Mouse (Mus musculus) right cerebral cortex, postnatal 25 days (tissue): ENCODE measurements at regions not wholly inside any gene's neighbourhood (a gene's known extent, or its start where the extent isn't known, plus 50 kb on each side); places are given as distances from the start of the nearest gene placed in this dataset.

Experiments
- DNase-seq: peaks from one replicate; pipeline ENCODE4 v3.0.0; 2022

DNA sequence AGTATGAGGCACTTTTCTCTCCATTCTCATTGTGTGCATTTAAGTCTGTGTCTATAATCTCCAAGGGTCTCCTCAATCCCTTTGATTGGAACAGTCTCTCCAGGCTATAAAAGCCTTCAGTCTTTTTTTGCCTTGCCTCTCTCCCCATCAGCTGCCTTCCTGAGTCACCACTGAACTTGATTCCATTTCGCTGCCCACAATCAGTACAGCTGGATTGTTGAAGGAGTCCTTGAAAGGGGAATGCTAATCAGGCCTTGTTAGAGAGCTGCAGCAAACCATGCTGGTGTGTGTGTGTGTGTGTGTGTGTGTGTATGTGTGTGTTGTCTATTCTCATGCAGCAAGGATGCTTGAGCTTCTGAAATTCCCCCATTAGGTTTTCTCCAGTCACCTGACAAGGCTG, 129.3 kb upstream of the Parp11 start:
- no peak for DNase-seq

DNA sequence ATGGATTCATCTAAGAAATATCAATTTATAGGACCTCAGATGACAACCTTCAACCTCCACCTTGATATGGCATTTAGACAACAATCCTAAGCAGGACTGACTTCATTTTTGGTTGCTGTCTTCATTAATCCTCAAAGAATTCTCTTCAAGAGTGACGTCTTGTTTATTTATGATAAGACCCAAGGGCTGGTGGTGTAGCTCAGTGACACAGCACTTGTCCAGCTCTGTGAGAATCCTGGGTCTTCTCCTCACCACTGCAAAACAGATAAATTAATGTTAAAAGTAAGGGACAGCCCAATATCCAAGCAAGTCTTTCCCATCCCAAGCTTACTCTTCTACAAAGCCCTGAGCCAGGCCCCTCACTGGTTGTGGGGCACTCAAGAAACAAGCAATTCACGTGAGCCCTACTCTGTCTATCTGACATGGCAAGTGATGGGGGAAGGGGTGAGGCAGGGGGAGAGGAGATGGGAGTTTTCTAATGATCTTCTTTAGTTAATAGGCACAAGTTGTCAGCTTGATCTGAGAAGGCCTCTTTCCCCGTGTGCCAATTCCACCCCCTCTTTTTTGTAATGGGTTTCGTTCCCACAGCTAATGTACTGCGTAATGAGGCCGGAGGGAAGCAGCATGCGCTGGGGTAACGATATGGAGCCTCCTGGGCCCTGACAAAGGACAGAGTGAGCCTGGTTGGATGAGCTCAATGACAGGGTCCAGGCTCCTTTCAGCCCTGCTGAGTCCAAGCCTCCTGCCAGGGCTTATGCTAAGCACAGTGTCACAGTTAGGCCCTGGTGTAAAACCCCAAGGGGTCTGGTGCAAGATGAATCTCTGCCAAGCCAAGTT, 127.7 kb upstream of the Parp11 start:
- no peak for DNase-seq

DNA sequence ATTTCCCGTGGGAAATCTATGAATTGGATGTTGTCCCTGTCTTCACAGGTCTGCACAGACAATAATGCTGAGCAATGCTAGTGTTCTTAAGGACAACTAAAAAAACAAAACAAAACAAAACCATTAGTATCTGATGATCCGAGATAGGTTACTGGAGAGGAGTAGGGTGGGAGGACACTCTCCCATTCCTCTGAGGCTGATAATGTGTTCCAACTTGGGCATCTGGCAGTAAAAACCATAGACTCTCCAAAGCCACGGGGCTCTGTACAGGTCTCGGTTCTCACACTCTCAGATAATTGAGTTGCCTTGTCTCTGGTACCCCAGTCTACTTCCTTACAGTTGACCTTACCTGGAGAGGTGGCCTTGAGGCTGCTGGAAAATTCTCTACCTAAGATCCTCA, 126.0 kb upstream of the Parp11 start:
- DNase-seq, result no peak

DNA sequence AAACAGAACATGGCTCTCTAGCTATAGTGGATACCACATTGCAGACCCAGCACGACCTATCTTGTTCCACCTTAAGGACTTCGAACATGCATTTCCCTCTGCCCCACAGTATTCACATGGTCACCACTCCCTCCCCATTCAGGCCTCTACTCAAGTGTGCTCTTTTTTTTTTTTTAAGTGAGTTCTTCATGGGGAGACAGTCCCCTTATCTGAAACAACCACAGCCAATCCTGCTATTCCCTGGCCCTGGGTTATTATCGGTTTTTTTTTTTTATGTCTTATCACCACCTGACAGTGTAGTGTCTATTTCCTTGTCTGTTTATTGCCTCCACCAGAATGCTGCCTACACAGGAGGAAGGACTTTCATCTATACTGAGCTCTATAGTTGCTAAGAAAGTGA, 125.6 kb upstream of the Parp11 start:
- no peak for DNase-seq

DNA sequence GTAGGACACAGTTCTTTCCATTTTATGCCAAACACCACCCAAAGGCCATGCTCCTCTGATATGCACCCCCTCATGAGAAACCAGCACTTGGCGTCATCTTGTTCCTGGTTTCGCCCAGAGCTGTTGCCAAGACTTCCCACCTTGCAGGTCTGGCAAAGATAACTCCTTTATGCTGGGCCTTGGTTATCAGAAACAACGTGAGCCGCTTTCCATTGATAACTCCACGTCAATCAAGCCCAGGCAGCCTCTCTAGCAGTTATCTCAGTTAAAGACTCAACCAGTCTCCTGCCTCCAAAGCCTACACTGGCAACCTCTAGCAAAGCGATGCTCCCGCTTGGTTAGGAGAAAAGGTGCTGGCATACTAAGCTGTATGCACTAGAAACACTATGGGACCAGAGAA, 124.2 kb upstream of the Parp11 start:
- no peak for DNase-seq

DNA sequence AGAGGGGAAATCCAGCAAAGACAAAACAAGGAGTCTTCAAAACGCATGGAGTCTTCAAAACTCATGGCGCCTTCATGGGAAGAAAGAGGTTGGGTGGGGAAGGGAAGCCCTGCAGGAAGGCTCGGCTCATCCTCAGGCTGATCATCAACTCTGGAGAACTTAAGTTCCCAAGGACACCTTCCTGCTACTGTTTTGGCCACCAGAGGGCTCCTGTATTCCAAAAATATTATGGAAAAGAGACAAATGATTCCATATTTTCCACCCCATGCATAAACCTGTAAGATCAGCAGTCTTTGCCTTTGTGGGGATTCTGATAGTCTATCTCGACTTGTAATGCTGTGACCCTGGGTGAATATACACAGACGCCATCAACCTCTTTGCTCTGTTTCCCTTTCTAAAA, 121.7 kb upstream of the Parp11 start:
- DNase-seq, result no peak

DNA sequence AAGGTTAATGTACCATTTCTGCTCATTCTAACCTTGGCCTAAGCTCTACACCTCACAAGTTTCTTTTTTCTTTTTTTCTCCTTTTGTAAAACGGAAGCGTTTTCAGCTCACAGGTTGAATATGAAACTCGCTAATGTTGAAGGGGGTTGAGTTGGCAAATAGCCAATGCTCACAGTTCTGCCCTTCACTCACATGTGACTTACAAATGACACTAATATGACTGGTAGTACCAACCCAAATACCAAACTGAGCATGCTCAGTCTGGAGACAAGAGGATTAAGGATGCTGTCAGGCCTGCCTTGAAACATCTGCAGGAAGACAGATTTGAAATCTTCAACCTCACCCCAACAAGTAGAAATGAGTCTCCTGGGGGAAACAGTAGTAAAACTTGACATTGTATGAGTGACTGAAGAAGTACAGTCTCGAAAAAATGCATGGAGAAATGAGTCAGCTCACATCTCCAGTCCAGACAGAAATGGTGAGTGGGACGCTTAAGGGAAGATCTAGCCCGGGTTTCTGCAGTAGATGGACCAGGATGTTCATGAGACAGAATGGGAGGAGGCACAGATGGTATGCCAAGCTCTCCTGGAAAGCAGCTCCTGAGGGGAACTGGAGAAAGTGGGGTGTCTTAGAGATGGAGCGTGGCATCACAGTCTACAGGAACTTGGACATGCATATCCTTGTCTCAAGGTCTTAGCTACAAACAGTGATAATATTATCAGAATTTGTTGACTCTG, 120.9 kb upstream of the Parp11 start:
- no peak for DNase-seq

DNA sequence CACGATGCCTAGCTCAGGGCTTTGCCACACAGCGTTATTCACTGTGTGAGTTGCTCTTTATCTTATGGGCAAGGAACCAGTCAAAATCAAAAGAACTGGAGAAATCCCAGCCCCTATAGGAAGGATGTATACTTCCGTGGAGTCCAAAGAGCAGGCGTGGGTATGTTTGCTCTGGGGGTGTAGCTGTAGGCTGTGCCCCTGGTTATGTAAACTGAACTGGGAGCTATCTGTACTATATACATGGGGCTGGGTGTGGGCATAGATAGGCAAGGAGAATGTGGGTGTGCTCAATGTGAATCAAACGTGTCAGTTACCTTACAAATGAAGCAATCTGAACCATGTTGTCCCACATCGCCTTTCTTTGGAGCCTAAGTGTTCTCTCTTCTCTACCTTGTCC, 120.3 kb upstream of the Parp11 start:
- no peak for DNase-seq

DNA sequence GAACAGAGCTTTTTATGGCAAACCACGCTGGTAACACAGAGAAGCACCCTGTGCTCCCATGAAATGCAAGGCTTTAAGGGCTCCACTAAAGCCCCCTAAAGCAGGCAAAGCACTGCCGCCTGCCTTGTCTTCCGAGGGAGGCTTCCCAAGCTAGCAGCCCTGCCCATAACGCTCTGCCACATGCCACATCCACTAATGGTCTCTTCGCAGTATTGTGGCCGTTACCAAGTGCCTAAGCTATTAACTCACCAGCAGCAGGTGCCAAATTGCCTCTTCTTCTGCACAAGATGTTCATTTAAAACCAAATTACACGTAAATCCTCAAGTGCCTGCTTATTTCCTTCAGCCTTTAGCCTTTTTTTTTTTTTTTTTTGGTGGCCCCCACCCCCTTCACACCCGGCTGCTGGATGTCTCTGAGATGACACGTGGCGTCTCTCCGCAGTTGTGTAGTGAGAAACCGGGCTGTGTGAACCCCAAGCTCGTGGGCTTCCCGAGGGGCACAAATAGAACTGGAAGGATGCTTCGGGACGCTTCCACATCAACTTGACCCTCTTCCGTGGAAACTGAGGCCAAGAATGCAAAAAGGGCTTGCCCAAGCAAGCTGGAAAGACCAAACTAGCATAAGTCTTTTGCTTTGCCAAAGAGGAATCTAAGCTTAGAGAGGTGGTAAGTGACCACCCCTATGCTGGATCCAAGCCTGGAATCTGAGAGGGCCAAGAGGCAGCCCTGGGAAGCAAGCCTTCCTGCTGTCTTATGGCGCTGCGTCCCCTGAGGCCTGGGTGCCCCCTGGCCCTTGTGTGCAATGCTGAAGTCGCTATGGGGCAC, 117.2 kb upstream of the Parp11 start:
- DNase-seq, result no peak

DNA sequence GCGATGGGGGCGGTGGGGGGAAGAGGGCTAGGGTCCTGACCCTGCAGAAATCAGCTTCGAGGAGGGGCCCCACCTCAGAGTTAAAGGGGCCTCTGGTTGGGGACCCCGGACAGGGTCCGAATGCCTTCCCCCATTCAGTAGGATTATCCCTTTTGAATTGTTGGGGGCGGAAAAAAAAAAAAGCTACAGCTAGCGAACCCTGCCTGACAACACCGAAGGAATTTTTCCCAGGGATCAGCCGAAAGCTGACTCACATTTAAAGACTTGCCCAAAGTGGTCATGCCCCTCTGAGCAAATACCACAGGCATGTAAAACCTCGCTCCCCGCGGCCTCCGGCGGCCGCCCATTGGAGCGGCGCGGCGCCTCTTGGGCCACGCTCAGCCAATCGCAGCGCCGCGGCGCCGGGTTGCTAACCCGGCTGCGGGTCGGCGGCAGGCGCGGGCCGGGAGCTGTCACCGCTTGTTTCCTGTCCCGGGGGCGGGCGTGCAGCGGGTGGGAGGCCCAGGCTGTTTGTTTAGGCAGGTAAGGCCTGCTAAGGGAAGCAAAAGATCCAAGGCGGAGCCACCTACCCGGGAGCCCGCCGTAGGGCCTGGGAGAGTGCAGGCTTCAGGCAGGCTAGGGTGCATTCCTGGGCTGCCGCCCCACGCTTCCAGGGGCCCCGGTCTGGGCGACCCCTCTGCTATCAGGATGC, 116.5 kb upstream of the Parp11 start:
- DNase-seq, result peak; percentile 78

DNA sequence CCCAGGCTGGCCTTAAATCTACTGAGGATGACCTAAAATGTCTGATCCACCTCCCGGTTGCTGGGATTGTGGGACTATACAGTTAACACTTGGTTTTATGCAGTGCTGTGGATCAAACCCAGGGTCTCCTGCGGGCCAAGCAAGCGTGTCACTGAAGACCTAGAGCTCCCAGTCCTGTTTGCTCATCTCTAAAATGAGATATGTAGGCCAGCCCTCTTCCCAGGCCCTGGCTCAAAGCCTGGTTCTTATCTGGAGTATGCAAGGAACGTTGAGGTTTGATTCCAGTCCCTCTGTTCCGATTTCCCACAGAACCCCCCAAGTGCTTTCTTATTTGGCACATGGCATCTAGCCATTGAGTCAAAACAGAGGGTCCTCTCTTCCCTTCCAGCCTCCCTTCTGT, 115.5 kb upstream of the Parp11 start:
- DNase-seq, result no peak

DNA sequence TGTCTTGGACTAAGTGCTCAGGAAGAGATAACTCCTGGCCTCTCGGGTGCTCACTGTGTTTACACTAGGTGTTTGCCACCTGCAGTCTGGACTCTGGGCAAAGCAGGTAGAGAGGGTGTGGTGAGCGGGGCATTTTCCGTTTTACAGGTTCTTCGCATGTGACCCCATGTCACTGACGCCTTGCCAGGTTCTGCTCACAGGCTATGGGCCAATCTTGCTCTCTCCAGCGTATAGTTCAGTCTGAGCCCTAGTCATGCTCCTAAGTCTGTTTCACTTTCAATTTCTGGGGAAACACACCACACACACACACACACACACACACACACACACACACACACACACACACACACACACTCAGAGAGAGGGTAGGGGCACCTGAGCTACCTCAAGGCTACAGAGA, 112.4 kb upstream of the Parp11 start:
- no peak for DNase-seq

DNA sequence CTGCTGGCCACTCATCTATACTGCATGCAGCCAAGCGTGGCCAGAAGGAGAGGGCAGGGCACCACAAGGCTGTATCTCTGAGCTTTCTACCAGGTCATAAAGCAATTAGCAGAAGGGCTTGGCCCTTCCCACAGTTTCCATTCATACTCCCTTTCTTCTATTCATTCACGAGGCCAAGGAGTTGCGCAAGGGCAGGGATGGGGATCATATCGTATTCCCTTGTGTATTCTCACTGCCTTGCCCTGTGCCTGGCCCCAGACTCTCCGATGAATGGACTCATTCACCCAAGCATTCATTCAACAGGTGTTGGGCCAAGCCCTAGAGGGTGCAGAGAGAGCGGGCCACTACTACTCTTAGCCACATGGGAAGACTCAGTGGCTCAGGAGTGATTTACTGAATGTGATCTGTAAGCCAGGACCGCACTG, 111.2 kb upstream of the Parp11 start:
- no peak for DNase-seq

DNA sequence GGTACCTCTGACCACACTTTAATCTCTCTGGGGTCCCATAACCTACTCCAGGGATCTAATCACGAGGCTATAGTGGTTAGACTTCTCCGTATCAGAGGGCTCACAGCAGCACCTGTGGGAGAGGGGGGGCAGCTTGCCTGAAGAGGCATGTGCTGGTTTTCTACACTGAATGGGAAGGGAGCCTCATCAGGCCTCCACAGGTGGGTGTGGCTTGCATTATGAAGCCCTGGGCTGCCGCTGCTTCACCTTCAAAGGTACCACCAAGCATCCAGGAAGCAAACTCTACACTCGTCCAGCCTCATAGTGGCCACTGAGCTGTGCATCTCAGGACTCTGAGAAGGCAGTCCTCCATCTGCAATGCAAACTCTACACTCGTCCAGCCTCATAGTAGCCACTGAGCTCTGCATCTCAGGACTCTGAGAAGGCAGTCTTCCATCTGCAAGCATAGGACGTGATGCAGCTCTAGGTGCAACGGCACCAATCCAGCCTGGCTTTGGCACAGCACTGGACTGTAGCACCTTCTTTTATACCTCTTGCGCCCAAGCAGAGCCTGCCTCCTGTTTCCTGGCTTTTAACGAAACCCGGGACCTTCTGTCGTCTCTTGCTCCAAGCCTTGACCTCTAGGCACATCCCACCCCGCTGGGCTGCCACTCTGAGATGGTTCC, 110.5 kb upstream of the Parp11 start:
- no peak for DNase-seq

DNA sequence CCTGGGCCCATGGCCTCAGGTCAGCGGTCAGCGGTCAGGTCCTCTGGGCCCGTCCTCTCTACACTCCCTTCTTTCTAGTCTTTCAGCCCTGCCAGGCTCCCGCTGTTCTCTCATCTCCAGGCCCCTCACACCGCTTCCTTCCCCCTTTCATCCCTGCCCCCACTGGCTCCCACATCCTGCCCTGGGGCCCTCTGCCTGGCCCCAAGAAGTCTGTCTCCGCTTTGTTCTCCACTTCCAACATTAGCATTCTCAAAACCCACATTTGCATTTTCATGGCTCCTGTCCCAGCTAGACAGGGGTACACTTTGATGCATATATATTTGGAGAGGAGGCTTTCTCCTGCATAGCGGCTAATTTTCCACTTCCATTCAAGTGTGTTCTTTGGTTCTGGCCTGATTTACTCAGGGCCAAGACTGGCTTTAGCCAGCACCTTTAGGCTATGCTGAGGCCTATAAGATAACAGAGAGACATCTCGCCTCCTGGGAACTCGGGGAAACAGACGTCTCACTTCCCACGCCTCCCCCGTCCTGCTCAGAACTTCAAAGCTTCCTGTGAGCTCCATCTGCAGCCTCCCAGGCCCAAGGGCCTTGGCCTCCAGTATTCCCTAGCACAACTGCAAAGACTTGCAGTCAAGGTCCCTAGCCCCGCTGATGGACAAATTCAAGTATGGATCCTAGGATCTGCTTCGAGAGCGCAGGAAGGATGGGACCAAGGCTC, 109.8 kb upstream of the Parp11 start:
- peak; percentile 23 for DNase-seq

DNA sequence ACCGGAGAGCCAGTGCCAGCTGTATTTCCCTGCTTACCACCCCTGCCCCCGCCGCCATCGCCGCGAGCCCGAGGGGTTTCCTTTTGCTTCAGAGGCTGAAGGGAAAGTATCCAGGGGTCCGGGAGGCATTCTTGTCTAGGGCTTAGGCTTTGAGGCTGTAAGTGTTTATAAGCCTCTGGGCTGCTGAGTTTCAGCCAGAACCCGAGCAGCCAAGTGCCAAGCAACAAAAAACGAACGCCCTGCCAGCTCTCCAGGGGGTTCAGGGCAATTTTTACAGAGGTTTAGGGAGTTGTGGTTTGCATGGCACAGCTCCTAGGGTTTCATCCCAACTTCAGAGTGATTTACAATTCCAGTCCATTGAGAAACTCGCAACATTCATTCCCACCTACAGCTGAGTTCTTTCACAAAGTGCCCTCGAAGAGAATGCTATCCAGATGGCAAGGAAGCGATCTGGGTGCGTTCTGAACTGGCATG, 109.2 kb upstream of the Parp11 start:
- DNase-seq, result no peak

DNA sequence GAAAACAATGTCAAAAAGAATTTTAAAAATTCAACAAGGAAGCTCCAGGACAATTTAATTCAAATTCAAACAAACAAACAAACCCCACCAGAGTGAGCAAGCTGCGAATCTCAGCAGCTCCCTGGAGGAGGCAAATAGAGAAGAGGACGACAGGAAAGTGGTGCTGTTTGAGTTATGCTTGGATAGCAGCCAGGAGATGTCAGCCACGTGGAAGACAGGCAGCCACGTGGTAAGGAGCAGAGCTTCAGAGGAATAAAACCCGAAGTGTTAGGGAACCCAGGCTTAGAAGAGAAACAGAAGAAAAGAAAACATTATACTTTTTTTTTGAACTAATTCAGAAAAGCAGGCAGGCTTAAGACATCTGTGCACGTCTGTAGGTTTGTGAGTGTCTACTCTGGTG, 108.2 kb upstream of the Parp11 start:
- DNase-seq, result no peak

DNA sequence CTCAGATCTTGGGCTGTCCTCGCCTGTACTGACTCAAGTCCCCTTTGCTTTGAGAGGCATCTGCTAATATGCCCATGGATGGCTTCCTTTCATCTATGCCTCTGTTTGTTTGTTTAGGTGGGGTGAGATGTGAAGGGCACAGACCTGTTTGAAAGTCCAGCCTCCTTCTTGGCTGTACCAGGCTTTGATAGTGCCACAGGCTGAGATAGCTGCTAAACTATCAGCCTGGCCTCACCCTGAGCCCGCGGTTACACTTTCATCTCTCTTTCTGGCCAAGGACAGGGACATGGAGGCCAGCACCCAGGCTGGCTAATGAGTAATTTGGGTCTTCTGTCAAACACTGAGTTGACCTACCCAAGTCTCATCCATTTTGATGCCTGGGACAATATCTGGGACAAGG, 105.0 kb upstream of the Parp11 start:
- no peak for DNase-seq

DNA sequence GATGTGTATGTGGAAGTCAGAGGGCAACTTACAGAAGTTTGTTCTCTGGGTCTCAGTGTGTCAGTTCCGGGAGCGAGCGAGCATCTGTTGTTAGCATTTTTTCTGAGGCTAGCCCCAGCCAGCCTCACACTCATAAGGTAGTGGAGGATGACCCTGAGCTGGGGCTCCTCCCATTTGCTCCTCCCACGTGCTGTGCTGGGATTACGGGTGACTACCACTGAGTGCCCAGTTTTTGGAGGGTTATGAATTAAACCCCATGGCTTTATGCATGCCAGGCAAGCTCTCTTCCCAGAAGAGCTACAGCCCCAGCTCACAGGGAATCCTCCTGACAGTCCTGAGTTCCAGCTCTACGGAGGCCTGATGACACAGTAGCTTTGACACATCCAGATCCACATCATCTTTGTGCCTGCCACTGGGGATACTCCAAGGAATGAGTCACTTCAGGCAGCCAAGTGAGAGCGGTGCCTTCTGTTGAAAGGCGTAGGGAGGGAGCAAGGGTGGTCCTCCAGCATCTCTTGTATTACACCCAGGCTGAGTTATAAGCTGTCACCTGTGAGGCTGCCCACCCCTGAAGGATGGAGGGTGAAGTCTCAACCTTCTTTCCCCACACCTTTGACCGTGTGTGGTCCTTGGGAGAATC, 97.8 kb upstream of the Parp11 start:
- no peak for DNase-seq

DNA sequence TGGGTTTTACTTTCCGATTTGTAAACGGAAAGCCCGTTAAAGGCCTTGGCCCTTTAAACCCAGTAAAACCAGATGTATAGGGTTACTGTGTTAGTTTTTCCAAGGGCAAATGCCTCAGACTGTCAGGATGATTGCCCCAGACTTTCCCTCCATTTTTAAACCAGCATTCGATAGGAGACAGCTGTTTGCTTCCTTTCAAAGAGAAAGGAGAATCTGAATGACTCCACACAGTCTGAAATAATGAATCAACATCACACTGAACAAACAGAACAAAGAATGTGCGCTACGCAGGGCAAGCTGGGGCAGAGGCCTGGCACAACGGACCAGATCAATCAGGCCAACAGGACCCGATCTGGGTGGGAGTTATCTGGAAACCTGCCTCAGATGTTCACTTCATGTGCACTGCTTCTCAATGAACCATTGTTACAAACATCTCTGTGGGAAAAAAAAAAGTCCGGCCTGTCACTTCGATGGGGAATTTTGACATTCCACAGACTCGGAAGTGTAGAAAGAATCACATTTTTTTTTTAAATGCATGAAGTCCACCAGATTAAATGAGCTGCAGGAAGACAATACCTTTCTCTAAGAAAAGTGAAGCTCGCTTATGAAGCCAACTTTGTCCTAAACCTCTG, 97.0 kb upstream of the Parp11 start:
- no peak for DNase-seq

DNA sequence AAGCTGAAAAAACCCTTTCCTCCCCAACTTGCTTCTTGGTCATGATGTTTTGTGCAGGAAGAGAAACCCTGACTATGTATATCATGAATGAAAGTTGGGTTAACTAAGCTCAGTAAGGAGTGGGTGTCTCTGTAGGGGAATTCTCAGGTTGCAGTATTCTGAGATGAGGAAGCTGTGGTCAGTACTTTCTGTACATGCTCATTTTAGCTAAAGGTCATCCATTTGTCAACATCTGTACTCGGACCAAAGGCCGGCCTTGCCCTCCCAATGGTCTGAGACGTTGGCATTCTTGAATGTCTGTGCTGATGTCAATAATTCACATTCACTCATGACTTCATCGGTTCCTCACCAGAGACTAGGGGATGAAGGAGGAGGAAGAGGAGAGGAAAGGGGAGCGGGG, 94.9 kb upstream of the Parp11 start:
- no peak for DNase-seq
